Comparison of ENCODE assay signal across 9 mouse cellular contexts in the genomic region with DNA sequence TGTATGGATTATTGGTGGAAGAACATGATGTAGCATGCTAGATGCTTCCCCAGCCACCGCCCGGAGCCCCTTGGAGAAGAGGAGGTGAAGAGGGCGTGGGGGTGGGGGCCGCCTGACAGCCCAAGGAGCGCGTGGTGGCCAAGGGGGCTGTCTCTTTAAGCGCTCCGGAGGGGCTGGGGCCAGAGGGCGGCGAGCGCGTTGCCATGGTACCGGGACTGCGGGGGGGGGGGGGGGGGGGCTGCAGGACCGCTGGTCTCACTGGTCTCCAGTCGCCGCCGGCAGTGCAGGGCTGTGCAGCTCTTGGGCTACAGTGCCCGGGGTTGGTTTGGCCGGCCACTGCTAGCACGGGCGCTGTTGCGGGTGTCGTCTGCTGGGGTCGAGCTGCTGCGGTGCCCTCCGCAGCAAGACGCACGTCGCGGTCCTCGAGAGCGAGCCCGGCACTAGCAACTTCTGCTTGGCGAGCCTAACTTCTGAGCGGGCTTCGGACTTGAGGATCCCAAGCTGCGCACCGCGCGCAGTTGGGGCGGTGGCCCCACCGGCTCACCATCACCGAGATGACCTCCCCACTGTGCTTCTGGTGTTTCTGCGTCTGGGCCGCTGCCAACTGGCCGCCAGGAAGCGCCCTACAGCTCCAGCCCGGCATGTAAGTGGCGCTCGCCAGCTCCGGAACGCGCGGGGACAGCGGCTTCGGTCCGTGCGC. TPM values are rescaled to one million over a fixed set of nuclear protein-coding genes. Genes with fewer than 3 reads are reported as not detected.
A peak's percentile ranks its signal among the peaks of the same experiment; 100 is the strongest.
DNase-seq lines count a peak whose midpoint lies in the region; ATAC-seq and TF ChIP-seq lines count a peak whose summit lies in the region.
"Had no signal": no experiment of that assay in that cellular context is flagged by ENCODE, and none has a peak within 500 bp of the region (broad histone marks: within the 10 kb centered on the region; RNA-seq: fewer than 3 reads in every experiment).

No protein-coding gene starts in this region.

- peak; percentile 74; the same call in 1 of the 2 replicates for ATAC-seq in embryonic facial prominence, embryonic 14.5 days (ENCODE audit: low read depth)
- peak; percentile 92 for ATAC-seq in hindbrain, embryonic 11.5 days (ENCODE audit: low FRiP score)

- H3K4me2 ChIP-seq in embryonic facial prominence, embryonic 14.5 days (ENCODE audit: low read depth, low read length), result peak overlapping the region; percentile 93
- H3K4me2 ChIP-seq in hindbrain, embryonic 11.5 days (replicated peaks; ENCODE audit: low read depth, low read length), result peak overlapping the region; percentile 96

- peak overlapping the region; percentile 41 for H3K4me3 ChIP-seq in lung, adult 2 months (replicated peaks; ENCODE audit: extremely low read depth, low read depth, low read length)
- peak overlapping the region; percentile 49 for H3K4me3 ChIP-seq in embryonic facial prominence, embryonic 14.5 days (ENCODE audit: low read depth, low read length)
- peak overlapping the region; percentile 58 for H3K4me3 ChIP-seq in hindbrain, embryonic 11.5 days (ENCODE audit: low read depth, low read length)

- H3K4me1 ChIP-seq in lung, adult 2 months (ENCODE audit: control insufficient read depth, insufficient read depth, low read length), result no peaks in the 10 kb centered on the region; the same call in 1 of the 2 replicates
- 0 out of 2 replicates have a peak, but pooled peaks cover 4% of the 10 kb centered on the region for H3K4me1 ChIP-seq in embryonic facial prominence, embryonic 14.5 days (ENCODE audit: control insufficient read depth, insufficient read depth, low read length)
- peaks cover 5% of the 10 kb centered on the region; the same call in 1 of the 2 replicates for H3K4me1 ChIP-seq in hindbrain, embryonic 11.5 days (replicated peaks; ENCODE audit: control insufficient read depth, insufficient read depth, low read length)

- no peak overlapping the region for H3K27ac ChIP-seq in embryonic facial prominence, embryonic 14.5 days (replicated peaks; ENCODE audit: low read depth, low read length)
- H3K27ac ChIP-seq in hindbrain, embryonic 11.5 days (ENCODE audit: low read depth, low read length), result no peak overlapping the region

- WGBS in lung, adult 2 months, result 1% methylated on average over 52 of the region's 59 CpGs
- WGBS in embryonic facial prominence, embryonic 14.5 days, result under 1% methylated on average over 26 of the region's 59 CpGs
- under 1% methylated on average over 49 of the region's 59 CpGs for WGBS in hindbrain, embryonic 11.5 days

- H3K27me3 ChIP-seq in embryonic facial prominence, embryonic 14.5 days (replicated peaks; ENCODE audit: control insufficient read depth, insufficient read depth, low read length), result peaks cover 59% of the 10 kb centered on the region
- H3K27me3 ChIP-seq in hindbrain, embryonic 11.5 days (ENCODE audit: control insufficient read depth, insufficient read depth, low read length), result peaks cover 5% of the 10 kb centered on the region; the same call in 1 of the 2 replicates

- no peak for TF ChIP-seq CTCF in lung, adult 2 months (IDR thresholded peaks at IDR 0.05; ENCODE audit: insufficient read depth, low read length)

- no peaks in the 10 kb centered on the region for H3K36me3 ChIP-seq in embryonic facial prominence, embryonic 14.5 days (ENCODE audit: control insufficient read depth, insufficient read depth, low read length)
- no peaks in the 10 kb centered on the region for H3K36me3 ChIP-seq in hindbrain, embryonic 11.5 days (ENCODE audit: control insufficient read depth, insufficient read depth, low read length)

- H3K9me3 ChIP-seq in embryonic facial prominence, embryonic 14.5 days (ENCODE audit: control insufficient read depth, low read length), result no peaks in the 10 kb centered on the region
- no peaks in the 10 kb centered on the region for H3K9me3 ChIP-seq in hindbrain, embryonic 11.5 days (ENCODE audit: control insufficient read depth, low read length)

- peak overlapping the region; percentile 22; the same call in 1 of the 2 replicates for H3K9ac ChIP-seq in embryonic facial prominence, embryonic 14.5 days (ENCODE audit: low read depth, low read length)
- H3K9ac ChIP-seq in hindbrain, embryonic 11.5 days (ENCODE audit: low read depth, low read length), result peak overlapping the region; percentile 49

- no peak for DNase-seq in lung, adult 2 months
- no peak for DNase-seq in lung, postnatal 25 days (ENCODE audit: low spot score)
- DNase-seq in embryonic facial prominence, embryonic 14.5 days (ENCODE audit: low spot score), result peak; percentile 50
- DNase-seq in hindbrain, embryonic 11.5 days (ENCODE audit: low spot score), result peak; percentile 68
- DNase-seq in layer of hippocampus, postnatal 10 days (ENCODE audit: low spot score in 2 of 2), result peak; percentile 54 to 66
- peak; percentile 53 for DNase-seq in lung, postnatal 10 days
- DNase-seq in right cerebral cortex, adult 2 months (ENCODE audit: low spot score in 2 of 2), result peak; percentile 51 to 63
- DNase-seq in spleen, postnatal 10 days (ENCODE audit: low spot score in 2 of 2), result no peak

- no peak for TF ChIP-seq POLR2A in lung, adult 2 months (IDR thresholded peaks at IDR 0.05; ENCODE audit: borderline replicate concordance, extremely low read depth, low read depth, low read length)

RNA-seq across cellular contexts. Expression of a gene that starts 0.6 kb away (rescaled TPM):
- polyA plus RNA-seq in lung, adult 2 months (2012; rRNA removed), result 0.80 and 1.2 TPM in 2 replicates
- polyA plus RNA-seq in embryonic facial prominence, embryonic 14.5 days (2014; fragmentation: Nextera tagmentation; extraction: Ambion mirVana), result 1.3 and 3.3 TPM in 2 replicates
- 3.6 and 4.5 TPM in 2 replicates for polyA plus RNA-seq in hindbrain, embryonic 11.5 days (2014; fragmentation: Nextera tagmentation; extraction: Ambion mirVana)
- 10 to 100 TPM; 20.5 to 28.3 TPM for total RNA-seq in layer of hippocampus, postnatal 10 days (2021)
- polyA plus RNA-seq: small intestine, adult 2 months had no signal

Comparison
In these comparisons a context has a peak if more than half of its experiments do, and no peak if none do; other contexts are left out.
1. DNase-seq: peak in embryonic facial prominence, embryonic 14.5 days (single experiment), hindbrain, embryonic 11.5 days (single experiment), layer of hippocampus, postnatal 10 days (2 of 2), lung, postnatal 10 days (single experiment) and right cerebral cortex, adult 2 months (2 of 2); none in lung, adult 2 months (single experiment), lung, postnatal 25 days (single experiment) and spleen, postnatal 10 days (0 of 2).
2. Peak in every context shown above with its lines, with median percentiles within 50 percentile points of each other: H3K4me3 ChIP-seq.